Mouse (Mus musculus) kidney, embryonic 16.5 days (tissue): ENCODE measurements around the gene Fam76a. TPM values are rescaled to one million over a fixed set of nuclear protein-coding genes. Genes with fewer than 3 reads are reported as not detected.

Experiments used
- ATAC-seq: fragments of 200-750 bp; cut with Nextera tagmentation; 2 replicates; pipeline ENCODE4 v1.8.0; 2017; ENCODE audit warnings: moderate TSS enrichment; ENCODE audit not compliant: low FRiP score, low TSS enrichment
- H3K27ac ChIP-seq: fragments of 300-500 bp; sonication (generic); 2 replicates; pipeline ENCODE4 v1.5.1; 2014; ENCODE audit warnings: low read length
- H3K27me3 ChIP-seq: fragments of 300-500 bp; sonication (generic); 2 replicates; pipeline ENCODE4 v1.6.1; 2014; ENCODE audit warnings: low read length, control low read depth, mixed read lengths; ENCODE audit not compliant: insufficient read depth
- H3K36me3 ChIP-seq: fragments of 300-500 bp; sonication (generic); 2 replicates; pipeline ENCODE4 v1.6.1; 2014; ENCODE audit warnings: low read length, control low read depth, mixed read lengths; ENCODE audit not compliant: insufficient read depth
- H3K4me1 ChIP-seq: fragments of 300-500 bp; sonication (generic); 2 replicates; pipeline ENCODE4 v1.6.1; 2014; ENCODE audit warnings: low read length, control low read depth, mixed read lengths; ENCODE audit not compliant: insufficient read depth
- H3K4me2 ChIP-seq: fragments of 300-500 bp; sonication (generic); replicated peaks from 2 replicates; pipeline ENCODE4 v1.6.1; 2014; ENCODE audit warnings: low read depth, low read length
- H3K4me3 ChIP-seq: fragments of 300-500 bp; sonication (generic); 2 replicates; pipeline ENCODE4 v1.5.1; 2014; ENCODE audit warnings: mild to moderate bottlenecking, low read length
- H3K9ac ChIP-seq: fragments of 300-500 bp; sonication (generic); replicated peaks from 2 replicates; pipeline ENCODE4 v1.6.1; 2014; ENCODE audit warnings: low read length
- H3K9me3 ChIP-seq: fragments of 300-500 bp; sonication (generic); 2 replicates; pipeline ENCODE4 v1.6.1; 2016; ENCODE audit warnings: low read length, control low read depth
- WGBS: fragments of 180-500 bp; shearing (Covaris S2); extraction: QIAGEN DNeasy Blood & Tissue Kit; methylation state at CpG from one replicate; pipeline ENCODE4 v1.1.7; 2014; 5-methylcytosine and 5-hydroxymethylcytosine counted together
- polyA plus RNA-seq: library from polyadenylated mRNA; unstranded; fragments of >200 nt; fragmentation: Nextera tagmentation; extraction: Ambion mirVana; gene quantifications from 2 replicates; pipeline ENCODE4 v1.2.1, GENCODE M21; 2015

Fam76a gene
- polyA plus RNA-seq, 1 experiment from 2014 or later: 37.7 TPM

- no peak overlapping the region for H3K27ac ChIP-seq
- no peak for ATAC-seq
- no peak overlapping the region for H3K9ac ChIP-seq
Observed at GRCm38 (mm10) chr4:132873481-132874362, 48.6 kb downstream of the Fam76a start.

GRCm38 (mm10) chr4:132871116-132871515, 51.2 kb downstream of the Fam76a start:
- no peak overlapping the region for H3K9ac ChIP-seq
- H3K27ac ChIP-seq: no peak overlapping the region
- no peak overlapping the region for H3K4me2 ChIP-seq
- peaks cover 35% of the 10 kb centered on the region for H3K36me3 ChIP-seq
- ATAC-seq: no peak
- no peaks in the 10 kb centered on the region for H3K27me3 ChIP-seq
- H3K4me3 ChIP-seq: no peak overlapping the region
- H3K9me3 ChIP-seq: no peaks in the 10 kb centered on the region
- H3K4me1 ChIP-seq: 0 out of 2 replicates have a peak, but pooled peaks cover 3% of the 10 kb centered on the region
- WGBS: 82% methylated on average over 3 of the region's 3 CpGs

More at GRCm38 (mm10) chr4:132873481-132874362, 48.6 kb downstream of the Fam76a start:
- Histone ChIP-seq H3K27me3 (no peaks in the 10 kb centered on the region), H3K4me1 (0 out of 2 replicates have a peak, but pooled peaks cover 3% of the 10 kb centered on the region), H3K9me3 (no peaks in the 10 kb centered on the region), H3K4me3 (no peak overlapping the region), H3K36me3 (peaks cover 19% of the 10 kb centered on the region), H3K4me2 (no peak overlapping the region)
- 87% methylated on average over 11 of the region's 11 CpGs for WGBS

GRCm38 (mm10) chr4:132864856-132865255, 57.5 kb downstream of the Fam76a start:
- no peak overlapping the region for H3K9ac ChIP-seq
- H3K27ac ChIP-seq: no peak overlapping the region
- no peak for ATAC-seq
- no peaks in the 10 kb centered on the region for H3K9me3 ChIP-seq
- no peak overlapping the region for H3K4me2 ChIP-seq
- 92% methylated on average over 2 of the region's 2 CpGs for WGBS
- no peak overlapping the region for H3K4me3 ChIP-seq
- peaks cover 48% of the 10 kb centered on the region for H3K36me3 ChIP-seq
- no peaks in the 10 kb centered on the region for H3K4me1 ChIP-seq
- H3K27me3 ChIP-seq: no peaks in the 10 kb centered on the region

GRCm38 (mm10) chr4:132863012-132863411, 59.3 kb downstream of the Fam76a start:
- H3K27ac ChIP-seq: no peak overlapping the region
- H3K4me1 ChIP-seq: no peaks in the 10 kb centered on the region
- no peaks in the 10 kb centered on the region for H3K9me3 ChIP-seq
- no peak overlapping the region for H3K4me3 ChIP-seq
- 92% methylated on average over 13 of the region's 13 CpGs for WGBS
- no peaks in the 10 kb centered on the region for H3K27me3 ChIP-seq
- H3K4me2 ChIP-seq: no peak overlapping the region
- no peak overlapping the region for H3K9ac ChIP-seq
- peaks cover 40% of the 10 kb centered on the region for H3K36me3 ChIP-seq
- no peak for ATAC-seq

- Histone ChIP-seq H3K4me1 (no peaks in the 10 kb centered on the region), H3K9ac (no peak overlapping the region), H3K27ac (no peak overlapping the region), H3K9me3 (no peaks in the 10 kb centered on the region), H3K4me3 (no peak overlapping the region), H3K27me3 (no peaks in the 10 kb centered on the region), H3K36me3 (peaks cover 45% of the 10 kb centered on the region), H3K4me2 (no peak overlapping the region)
- no peak for ATAC-seq
- 87% methylated on average over 1 of the region's 1 CpGs for WGBS
Observed at GRCm38 (mm10) chr4:132860880-132861279, 61.5 kb downstream of the Fam76a start.

Other genes starting within 250 kb of the Fam76a start
- gene Xkr8, start 190.0 kb downstream of the Fam76a start, polyA plus RNA-seq: 4.7 and 7.3 TPM in 2 replicates
- gene Smpdl3b, start 165.3 kb downstream of the Fam76a start, polyA plus RNA-seq: 9.3 and 11.6 TPM in 2 replicates
- gene Rpa2, start 154.2 kb downstream of the Fam76a start, polyA plus RNA-seq: 108 and 109 TPM in 2 replicates
- 0.92 and 1.1 TPM in 2 replicates for gene Themis2, start 126.2 kb downstream of the Fam76a start, polyA plus RNA-seq
- gene Ppp1r8, start 79.4 kb downstream of the Fam76a start, polyA plus RNA-seq: 72.9 and 77.2 TPM in 2 replicates
- gene Stx12, start 38.0 kb downstream of the Fam76a start, polyA plus RNA-seq: 59.9 and 61.8 TPM in 2 replicates
- gene Fgr, start 51.5 kb upstream of the Fam76a start, polyA plus RNA-seq: 0.44 and 0.58 TPM in 2 replicates
- gene Ahdc1, start 88.7 kb upstream of the Fam76a start, polyA plus RNA-seq: 9.8 and 11.7 TPM in 2 replicates
- gene Wasf2, start 207.9 kb upstream of the Fam76a start, polyA plus RNA-seq: 77.4 and 102 TPM in 2 replicates